Mouse (Mus musculus) ES-E14 (cell line): ENCODE results near the gene Ntrk3.

Experiments used
- CHD2 ChIP-seq: IDR thresholded peaks from 2 replicates; pipeline ENCODE4 v1.6.1; 2014; ENCODE audit warnings: mild to moderate bottlenecking, low read depth, low read length, inconsistent platforms
- MAFK ChIP-seq: IDR thresholded peaks from 2 replicates; pipeline ENCODE4 v1.6.1; 2014; ENCODE audit warnings: mild to moderate bottlenecking, low read depth, low read length, inconsistent platforms; ENCODE audit not compliant: insufficient read depth
- ZC3H11A ChIP-seq: IDR thresholded peaks from 2 replicates; pipeline ENCODE4 v1.6.1; 2012; ENCODE audit warnings: low read depth, mild to moderate bottlenecking, inconsistent platforms, low read length, borderline replicate concordance

- TF ChIP-seq ZC3H11A (no peak), MAFK (no peak), CHD2 (no peak)
Observed at GRCm38 (mm10) chr7:78623686-78624085, 114.1 kb downstream of the Ntrk3 start.
